Mouse (Mus musculus): Measurements from ENCODE around the gene Ttc9b. TPM values are rescaled to one million over a fixed set of nuclear protein-coding genes. Genes with fewer than 3 reads are reported as not detected.

Ttc9b gene
- polyA plus RNA-seq, 1 experiment from 2014 or later = 10.9 TPM

Other genes starting within 250 kb of the Ttc9b start
- 0.33 and 0.34 TPM in 2 replicates for gene Sptbn4, start 206.2 kb upstream of the Ttc9b start, polyA plus RNA-seq (2016; fragmentation: Nextera tagmentation; extraction: Ambion mirVana)
- gene Blvrb, start 205.9 kb upstream of the Ttc9b start, polyA plus RNA-seq (2016; fragmentation: Nextera tagmentation; extraction: Ambion mirVana) = 40.6 and 41.8 TPM in 2 replicates
- 23.0 and 24.2 TPM in 2 replicates for gene Sertad3, start 180.1 kb upstream of the Ttc9b start, polyA plus RNA-seq (2016; fragmentation: Nextera tagmentation; extraction: Ambion mirVana)
- 21.5 and 23.6 TPM in 2 replicates for gene Sertad1, start 167.0 kb upstream of the Ttc9b start, polyA plus RNA-seq (2016; fragmentation: Nextera tagmentation; extraction: Ambion mirVana)
- gene Prx, start 154.6 kb upstream of the Ttc9b start, polyA plus RNA-seq (2016; fragmentation: Nextera tagmentation; extraction: Ambion mirVana) = 2.5 and 3.4 TPM in 2 replicates
- gene Hipk4, start 130.6 kb upstream of the Ttc9b start, polyA plus RNA-seq (2016; fragmentation: Nextera tagmentation; extraction: Ambion mirVana) = 0.57 and 0.94 TPM in 2 replicates
- gene Pld3, start 100.7 kb upstream of the Ttc9b start, polyA plus RNA-seq (2016; fragmentation: Nextera tagmentation; extraction: Ambion mirVana) = 55.7 and 73.2 TPM in 2 replicates
- 36.3 and 39.3 TPM in 2 replicates for gene 2310022A10Rik, start 100.7 kb upstream of the Ttc9b start, polyA plus RNA-seq (2016; fragmentation: Nextera tagmentation; extraction: Ambion mirVana)
- 89.0 and 93.5 TPM in 2 replicates for gene Akt2, start 62.4 kb upstream of the Ttc9b start, polyA plus RNA-seq (2016; fragmentation: Nextera tagmentation; extraction: Ambion mirVana)
- gene Map3k10, start 20.7 kb downstream of the Ttc9b start, polyA plus RNA-seq (2016; fragmentation: Nextera tagmentation; extraction: Ambion mirVana) = 8.3 and 10.6 TPM in 2 replicates
- 5.2 and 6.6 TPM in 2 replicates for gene Zfp607b, start 35.4 kb downstream of the Ttc9b start, polyA plus RNA-seq (2016; fragmentation: Nextera tagmentation; extraction: Ambion mirVana)
- gene Zfp60, start 77.5 kb downstream of the Ttc9b start, polyA plus RNA-seq (2016; fragmentation: Nextera tagmentation; extraction: Ambion mirVana) = 55.2 and 62.2 TPM in 2 replicates
- 1.9 and 2.0 TPM in 2 replicates for gene Zfp626, start 153.3 kb downstream of the Ttc9b start, polyA plus RNA-seq (2016; fragmentation: Nextera tagmentation; extraction: Ambion mirVana)
- gene Zfp59, start 184.7 kb downstream of the Ttc9b start, polyA plus RNA-seq (2016; fragmentation: Nextera tagmentation; extraction: Ambion mirVana) = 9.0 and 11.0 TPM in 2 replicates
- 2.4 and 3.6 TPM in 2 replicates for gene Zfp607a, start 203.6 kb downstream of the Ttc9b start, polyA plus RNA-seq (2016; fragmentation: Nextera tagmentation; extraction: Ambion mirVana)

All from hindbrain, embryonic 10.5 days (tissue).